Mouse (Mus musculus): Measurements from ENCODE around the gene Ddb1. TPM values are rescaled to one million over a fixed set of nuclear protein-coding genes. Genes with fewer than 3 reads are reported as not detected.

The Ddb1 gene
- polyA plus RNA-seq, 1 experiment from 2014 or later, result 364 TPM

Other genes starting within 250 kb of the Ddb1 start
- 0.75 and 0.82 TPM in 2 replicates for gene Syt7, start 216.2 kb upstream of the Ddb1 start, polyA plus RNA-seq (2015; fragmentation: Nextera tagmentation; extraction: Ambion mirVana)
- gene Lrrc10b, start 147.9 kb upstream of the Ddb1 start, polyA plus RNA-seq (2015; fragmentation: Nextera tagmentation; extraction: Ambion mirVana), result 0.52 and 0.73 TPM in 2 replicates
- 2.1 and 3.7 TPM in 2 replicates for gene Ppp1r32, start 122.4 kb upstream of the Ddb1 start, polyA plus RNA-seq (2015; fragmentation: Nextera tagmentation; extraction: Ambion mirVana)
- 41.7 and 47.6 TPM in 2 replicates for gene Cpsf7, start 80.1 kb upstream of the Ddb1 start, polyA plus RNA-seq (2015; fragmentation: Nextera tagmentation; extraction: Ambion mirVana)
- 53.4 and 55.3 TPM in 2 replicates for gene Sdhaf2, start 79.2 kb upstream of the Ddb1 start, polyA plus RNA-seq (2015; fragmentation: Nextera tagmentation; extraction: Ambion mirVana)
- gene Tmem216, start 49.1 kb upstream of the Ddb1 start, polyA plus RNA-seq (2015; fragmentation: Nextera tagmentation; extraction: Ambion mirVana), result 39.8 and 41.6 TPM in 2 replicates
- gene Cyb561a3, start 28.2 kb upstream of the Ddb1 start, polyA plus RNA-seq (2015; fragmentation: Nextera tagmentation; extraction: Ambion mirVana), result 23.6 and 25.2 TPM in 2 replicates
- 46.5 and 47.1 TPM in 2 replicates for gene Tmem138, start 28.0 kb upstream of the Ddb1 start, polyA plus RNA-seq (2015; fragmentation: Nextera tagmentation; extraction: Ambion mirVana)
- 16.7 and 16.9 TPM in 2 replicates for gene Tkfc, start 327 bp downstream of the Ddb1 start, polyA plus RNA-seq (2015; fragmentation: Nextera tagmentation; extraction: Ambion mirVana)
- gene Vwce, start 28.9 kb downstream of the Ddb1 start, polyA plus RNA-seq (2015; fragmentation: Nextera tagmentation; extraction: Ambion mirVana), result 0.82 and 0.88 TPM in 2 replicates
- not detected in 2 replicates for gene Pga5, start 72.7 kb downstream of the Ddb1 start, polyA plus RNA-seq (2015; fragmentation: Nextera tagmentation; extraction: Ambion mirVana)
- 29.9 and 36.2 TPM in 2 replicates for gene Vps37c, start 83.4 kb downstream of the Ddb1 start, polyA plus RNA-seq (2015; fragmentation: Nextera tagmentation; extraction: Ambion mirVana)
- gene Cd5, start 133.7 kb downstream of the Ddb1 start, polyA plus RNA-seq (2015; fragmentation: Nextera tagmentation; extraction: Ambion mirVana), result 0.87 and 1.1 TPM in 2 replicates
- 0.10 and 0.55 TPM in 2 replicates for gene Cd6, start 224.7 kb downstream of the Ddb1 start, polyA plus RNA-seq (2015; fragmentation: Nextera tagmentation; extraction: Ambion mirVana)
- gene Slc15a3, start 234.4 kb downstream of the Ddb1 start, polyA plus RNA-seq (2015; fragmentation: Nextera tagmentation; extraction: Ambion mirVana), result 0.50 and 0.83 TPM in 2 replicates